Mouse (Mus musculus): ENCODE measurements at regions not wholly inside any gene's neighbourhood (a gene's known extent, or its start where the extent isn't known, plus 50 kb on each side); places are given as distances from the start of the nearest gene placed in this dataset.
A peak's percentile ranks its signal among the peaks of the same experiment; 100 is the strongest.

DNA sequence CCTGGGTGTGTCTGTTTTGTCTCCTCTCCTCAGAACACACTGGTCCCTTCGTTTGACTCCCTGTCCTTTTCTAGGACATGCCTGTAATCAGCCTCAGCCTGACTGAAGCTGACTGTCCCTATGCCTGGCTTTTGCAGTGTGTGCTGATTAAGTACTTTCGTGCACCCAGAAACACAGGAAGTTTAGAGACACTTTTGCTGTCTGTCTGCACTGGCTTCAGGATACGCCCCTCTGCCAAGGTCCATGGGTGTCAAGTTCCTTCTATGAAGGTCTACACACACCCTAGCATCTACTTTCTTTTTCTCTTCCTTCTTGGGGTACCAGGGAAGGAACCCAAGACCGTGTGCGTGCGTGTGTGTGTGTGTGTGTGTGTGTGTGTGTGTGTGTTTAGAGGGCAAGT is 189.3 kb downstream of the Gadd45g start:
- DNase-seq: no peak
- intact Hi-C loops (cut with DNase I; ENCODE audit: low total_unique reads): no loop called here

DNA sequence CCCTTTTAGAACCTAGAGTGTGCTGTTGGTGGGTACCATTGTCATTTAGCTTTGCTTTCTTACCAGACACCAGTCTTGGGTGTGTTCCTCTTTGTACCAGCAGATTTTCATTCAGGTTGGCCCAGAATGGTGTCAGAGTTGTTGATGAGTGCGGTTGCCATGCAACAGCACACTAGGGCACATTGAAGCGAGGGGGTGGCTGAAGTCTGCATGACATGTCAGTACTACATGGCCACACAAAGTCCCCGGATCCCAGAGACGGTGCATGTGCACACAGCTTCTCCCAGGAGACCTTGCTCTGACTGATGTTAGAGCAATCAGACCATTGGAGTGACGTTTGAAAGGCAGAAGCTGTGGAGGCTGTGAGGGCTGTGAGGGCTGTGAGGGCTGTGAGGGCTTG is 189.9 kb downstream of the Gadd45g start:
- no peak for DNase-seq
- intact Hi-C loops (cut with DNase I; ENCODE audit: low total_unique reads): no loop called here

- intact Hi-C loops (cut with DNase I; ENCODE audit: low total_unique reads): no loop called here
- no peak for DNase-seq
Measured at GRCm38 (mm10) chr13:52037218-52037617, 190.7 kb downstream of the Gadd45g start.

GRCm38 (mm10) chr13:52041467-52042421 is 195.3 kb downstream of the Gadd45g start:
- intact Hi-C loops (cut with DNase I; ENCODE audit: low total_unique reads): no loop called here
- DNase-seq: peak; percentile 73

GRCm38 (mm10) chr13:52042867-52043266 is 196.4 kb downstream of the Gadd45g start:
- intact Hi-C loops (cut with DNase I; ENCODE audit: low total_unique reads): no loop called here
- no peak for DNase-seq

- intact Hi-C loops (cut with DNase I; ENCODE audit: low total_unique reads): no loop called here
- no peak for DNase-seq
Measured at GRCm38 (mm10) chr13:52043916-52044315, 197.4 kb downstream of the Gadd45g start.

- no peak for DNase-seq
- intact Hi-C loops (cut with DNase I; ENCODE audit: low total_unique reads): no loop called here
Measured at GRCm38 (mm10) chr13:52045349-52045748, 198.9 kb downstream of the Gadd45g start.

GRCm38 (mm10) chr13:52046020-52046419 is 199.5 kb downstream of the Gadd45g start:
- no peak for DNase-seq
- intact Hi-C loops (cut with DNase I; ENCODE audit: low total_unique reads): no loop called here

- DNase-seq: peak; percentile 27
- intact Hi-C loops (cut with DNase I; ENCODE audit: low total_unique reads): no loop called here
Measured at GRCm38 (mm10) chr13:52046700-52047099, 200.2 kb downstream of the Gadd45g start.

- DNase-seq: no peak
- intact Hi-C loops (cut with DNase I; ENCODE audit: low total_unique reads): no loop called here
Measured at GRCm38 (mm10) chr13:52047937-52048336, 201.5 kb downstream of the Gadd45g start.

DNA sequence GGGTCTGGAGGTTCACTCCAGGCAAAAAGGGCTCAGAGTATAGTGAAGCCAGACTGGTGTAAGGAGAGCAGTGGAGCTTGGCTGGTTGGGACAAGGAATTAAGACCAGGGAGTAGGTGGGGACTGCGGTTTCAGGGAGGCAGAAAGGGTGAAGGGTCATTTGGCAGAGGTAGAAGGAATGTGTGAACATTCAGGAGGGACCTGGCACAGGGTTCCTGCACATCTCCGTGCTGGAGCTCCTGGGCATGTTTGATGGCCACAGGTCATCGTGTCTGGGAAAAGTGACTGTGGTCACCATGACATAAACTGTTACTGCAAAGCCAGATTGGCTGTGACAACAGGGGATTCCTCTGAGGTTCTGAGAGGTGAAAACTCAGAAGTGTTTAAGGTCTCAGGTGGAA is 202.3 kb downstream of the Gadd45g start:
- DNase-seq: no peak
- intact Hi-C loops (cut with DNase I; ENCODE audit: low total_unique reads): no loop called here

DNA sequence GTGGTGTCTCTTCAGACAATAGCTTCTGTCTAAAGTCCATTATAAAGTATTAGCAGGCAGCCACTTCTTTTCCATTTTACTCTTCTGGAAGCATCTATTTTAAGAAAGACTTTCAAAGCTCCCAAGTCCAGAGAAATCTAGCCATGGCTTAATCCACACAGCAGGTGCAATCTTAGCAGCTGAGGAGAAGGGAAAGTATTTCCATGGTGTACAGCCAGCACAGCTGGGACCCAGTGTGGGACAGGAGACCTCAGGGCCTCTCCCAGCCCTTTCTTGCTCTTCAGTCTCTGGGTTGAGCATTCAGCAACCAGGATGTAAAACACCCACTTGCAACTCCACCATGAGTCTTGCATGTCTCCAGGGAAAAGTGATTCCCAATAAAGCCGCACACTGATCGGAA is 202.8 kb downstream of the Gadd45g start:
- intact Hi-C loops (cut with DNase I; ENCODE audit: low total_unique reads): no loop called here
- DNase-seq: peak; percentile 35

- intact Hi-C loops (cut with DNase I; ENCODE audit: low total_unique reads): no loop called here
- no peak for DNase-seq
Measured at GRCm38 (mm10) chr13:52055741-52056140, 209.3 kb downstream of the Gadd45g start.

DNA sequence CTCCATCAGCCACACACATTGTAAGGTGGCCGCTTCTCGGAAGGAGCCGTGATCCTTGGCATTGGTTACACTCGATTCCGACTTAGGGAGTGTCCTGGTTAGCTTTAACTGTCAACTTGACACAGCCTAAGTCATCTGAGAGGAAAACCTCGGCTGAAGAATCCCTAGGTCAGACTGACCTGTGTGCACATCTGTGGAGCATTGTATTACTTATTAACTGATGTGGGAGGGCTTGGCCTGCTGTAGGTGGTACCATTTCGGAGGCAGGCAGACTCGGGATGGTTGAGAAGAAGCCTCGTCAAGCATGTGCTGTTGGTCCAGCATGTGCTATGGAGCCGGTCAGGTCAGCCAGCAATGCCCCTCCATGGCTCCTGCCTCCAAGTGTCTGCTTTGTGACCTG is 211.0 kb downstream of the Gadd45g start:
- no peak for DNase-seq
- intact Hi-C loops (cut with DNase I; ENCODE audit: low total_unique reads): no loop called here

GRCm38 (mm10) chr13:52059756-52060417 is 213.4 kb downstream of the Gadd45g start:
- intact Hi-C loops (cut with DNase I; ENCODE audit: low total_unique reads): no loop called here
- DNase-seq: no peak

GRCm38 (mm10) chr13:52060418-52060870 is 214.0 kb downstream of the Gadd45g start:
- no peak for DNase-seq
- intact Hi-C loops (cut with DNase I; ENCODE audit: low total_unique reads): no loop called here

GRCm38 (mm10) chr13:52061454-52061853 is 215.0 kb downstream of the Gadd45g start:
- DNase-seq: no peak
- intact Hi-C loops (cut with DNase I; ENCODE audit: low total_unique reads): no loop called here

GRCm38 (mm10) chr13:52061881-52062280 is 215.4 kb downstream of the Gadd45g start:
- intact Hi-C loops (cut with DNase I; ENCODE audit: low total_unique reads): no loop called here
- no peak for DNase-seq

GRCm38 (mm10) chr13:52062576-52062975 is 216.1 kb downstream of the Gadd45g start:
- intact Hi-C loops (cut with DNase I; ENCODE audit: low total_unique reads): no loop called here
- no peak for DNase-seq

DNA sequence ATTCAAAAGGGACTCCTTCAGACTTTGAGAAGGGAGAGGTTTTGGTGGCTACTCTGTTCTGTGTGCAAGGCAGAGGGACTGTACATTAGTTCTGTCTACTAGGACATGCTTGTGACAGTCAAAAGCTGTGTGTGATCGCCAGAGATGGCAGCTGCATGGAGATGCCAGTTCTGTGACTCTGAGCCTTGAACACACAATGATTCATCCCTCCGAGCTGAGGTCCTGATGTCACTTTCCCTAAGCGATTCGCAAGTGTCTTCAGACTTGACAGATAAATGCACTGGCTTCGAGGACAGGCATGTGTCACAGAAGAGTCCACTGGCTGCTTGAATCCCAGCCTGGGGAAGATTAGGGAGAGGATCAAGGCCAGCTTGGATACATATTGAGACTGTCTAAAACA is 218.8 kb downstream of the Gadd45g start:
- intact Hi-C loops (cut with DNase I; ENCODE audit: low total_unique reads): no loop called here
- no peak for DNase-seq

DNA sequence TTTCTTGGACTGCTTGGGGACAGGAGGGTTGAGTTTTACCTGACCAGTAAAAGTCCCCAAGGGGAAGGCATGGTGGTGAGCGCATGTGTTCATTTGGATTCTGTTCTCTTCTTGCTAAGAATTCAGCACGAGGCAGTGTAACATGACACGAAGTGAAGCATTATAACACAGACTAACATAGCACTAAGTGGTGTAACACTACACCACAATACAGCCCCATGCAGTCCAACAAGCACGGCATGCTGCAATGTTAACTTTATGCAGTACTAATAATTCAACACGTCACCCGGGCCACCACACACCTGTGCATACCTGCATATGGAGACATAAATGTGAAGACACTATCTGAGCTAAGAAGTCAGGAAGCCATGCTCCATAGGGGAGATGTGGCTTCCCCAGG is 219.2 kb downstream of the Gadd45g start:
- DNase-seq: no peak
- intact Hi-C loops (cut with DNase I; ENCODE audit: low total_unique reads): no loop called here
